Mouse (Mus musculus): Measurements from ENCODE around the gene Poln. TPM values are rescaled to one million over a fixed set of nuclear protein-coding genes. Genes with fewer than 3 reads are reported as not detected.

The Poln gene
- polyA plus RNA-seq, 1 experiment = 6.2 TPM

DNA sequence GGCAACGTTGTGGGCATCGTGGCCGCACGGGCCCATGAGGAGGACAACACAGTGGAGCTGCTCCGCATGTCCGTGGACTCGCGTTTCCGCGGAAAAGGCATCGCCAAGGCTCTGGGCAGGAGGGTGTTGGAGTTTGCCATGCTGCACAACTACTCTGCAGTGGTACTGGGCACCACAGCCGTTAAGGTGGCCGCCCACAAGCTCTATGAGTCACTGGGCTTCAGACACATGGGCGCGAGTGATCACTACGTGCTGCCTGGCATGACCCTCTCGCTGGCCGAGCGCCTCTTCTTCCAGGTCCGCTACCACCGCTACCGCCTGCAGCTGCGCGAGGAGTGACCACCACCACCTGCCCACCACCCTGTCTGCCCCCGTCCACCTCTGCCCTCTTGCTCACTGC, 168.4 kb downstream of the Poln start:
- 88% methylated on average over 25 of the region's 25 CpGs for WGBS

DNA sequence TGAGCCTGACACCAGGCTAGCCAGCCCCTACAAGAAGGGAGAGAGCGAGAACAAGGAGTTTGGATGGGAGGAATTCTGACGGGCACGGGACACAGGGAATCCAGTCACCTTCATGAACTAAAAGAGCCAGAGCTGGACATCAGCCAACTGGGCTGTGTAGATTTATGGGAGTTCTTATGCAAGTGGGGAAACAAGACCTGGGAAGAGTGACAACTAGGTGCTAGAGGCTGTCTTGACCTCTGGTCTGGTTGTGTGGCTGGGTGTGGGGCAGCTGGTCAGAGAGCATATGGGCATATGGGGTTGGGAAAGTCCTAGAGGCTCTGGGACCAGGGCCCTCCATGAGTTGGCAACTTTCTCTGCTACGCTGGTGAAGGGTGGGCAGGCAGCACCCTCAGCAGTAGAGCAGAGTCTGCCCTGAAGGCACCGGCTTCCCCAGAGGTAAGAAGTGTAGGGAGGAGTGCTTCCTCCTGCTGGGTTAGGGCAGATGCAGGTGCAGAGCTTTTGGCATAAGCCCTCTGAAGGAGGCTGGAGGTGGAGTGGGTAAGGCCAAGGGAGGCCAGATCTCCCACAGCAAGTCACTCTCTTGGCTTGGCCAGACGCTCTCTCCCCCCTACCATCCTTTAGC, 169.7 kb downstream of the Poln start:
- Histone ChIP-seq H3K4me3 (replicated peaks; ENCODE audit: control insufficient read depth, low read depth, low read length) (no peak overlapping the region), H3K4me1 (ENCODE audit: control insufficient read depth, insufficient read depth, low read length) (peaks cover 2% of the 10 kb centered on the region), H3K27ac (ENCODE audit: control insufficient read depth, insufficient read depth, low read depth, low read length, poor library complexity) (no peak overlapping the region)
- no peak for TF ChIP-seq CTCF (IDR thresholded peaks at IDR 0.05; ENCODE audit: control insufficient read depth, insufficient read depth, low read length)
- WGBS = 67% methylated on average over 6 of the region's 6 CpGs

More for the DNA sequence above, 168.4 kb downstream of the Poln start:
- TF ChIP-seq CTCF (IDR thresholded peaks at IDR 0.05; ENCODE audit: control insufficient read depth, insufficient read depth, low read length) (no peak), POLR2A (IDR thresholded peaks at IDR 0.05; ENCODE audit: borderline replicate concordance, control insufficient read depth, low read depth, low read length) (no peak)
- peaks cover 2% of the 10 kb centered on the region for H3K4me1 ChIP-seq (ENCODE audit: control insufficient read depth, insufficient read depth, low read length)
- H3K27ac ChIP-seq (ENCODE audit: control insufficient read depth, insufficient read depth, low read depth, low read length, poor library complexity) = no peak overlapping the region
- H3K4me3 ChIP-seq (replicated peaks; ENCODE audit: control insufficient read depth, low read depth, low read length) = no peak overlapping the region

DNA sequence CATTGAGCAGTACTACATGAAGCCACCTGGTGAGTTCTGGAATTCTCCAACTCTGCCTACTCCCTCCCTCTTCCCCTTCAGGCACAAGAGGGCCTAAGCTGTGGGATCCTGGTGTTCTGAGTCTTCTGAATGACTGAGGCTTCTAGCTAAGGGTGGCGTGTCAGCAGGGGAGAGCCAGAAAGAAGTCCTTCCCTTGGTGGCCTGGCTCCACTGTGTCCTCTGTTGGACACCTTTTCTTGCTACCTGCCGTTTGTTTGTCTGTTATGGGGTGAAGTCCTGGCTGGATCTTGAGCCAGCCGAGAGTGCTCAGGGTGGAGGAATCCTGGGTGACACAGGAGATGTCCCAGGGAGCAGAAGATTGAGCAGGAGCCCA, 170.8 kb downstream of the Poln start:
- 81% methylated on average over 3 of the region's 3 CpGs for WGBS
- Histone ChIP-seq H3K4me3 (replicated peaks; ENCODE audit: control insufficient read depth, low read depth, low read length) (no peak overlapping the region), H3K27ac (ENCODE audit: control insufficient read depth, insufficient read depth, low read depth, low read length, poor library complexity) (no peak overlapping the region), H3K4me1 (ENCODE audit: control insufficient read depth, insufficient read depth, low read length) (peaks cover 2% of the 10 kb centered on the region)
- TF ChIP-seq POLR2A (IDR thresholded peaks at IDR 0.05; ENCODE audit: borderline replicate concordance, control insufficient read depth, low read depth, low read length) = no peak
- TF ChIP-seq CTCF (IDR thresholded peaks at IDR 0.05; ENCODE audit: control insufficient read depth, insufficient read depth, low read length) = no peak

DNA sequence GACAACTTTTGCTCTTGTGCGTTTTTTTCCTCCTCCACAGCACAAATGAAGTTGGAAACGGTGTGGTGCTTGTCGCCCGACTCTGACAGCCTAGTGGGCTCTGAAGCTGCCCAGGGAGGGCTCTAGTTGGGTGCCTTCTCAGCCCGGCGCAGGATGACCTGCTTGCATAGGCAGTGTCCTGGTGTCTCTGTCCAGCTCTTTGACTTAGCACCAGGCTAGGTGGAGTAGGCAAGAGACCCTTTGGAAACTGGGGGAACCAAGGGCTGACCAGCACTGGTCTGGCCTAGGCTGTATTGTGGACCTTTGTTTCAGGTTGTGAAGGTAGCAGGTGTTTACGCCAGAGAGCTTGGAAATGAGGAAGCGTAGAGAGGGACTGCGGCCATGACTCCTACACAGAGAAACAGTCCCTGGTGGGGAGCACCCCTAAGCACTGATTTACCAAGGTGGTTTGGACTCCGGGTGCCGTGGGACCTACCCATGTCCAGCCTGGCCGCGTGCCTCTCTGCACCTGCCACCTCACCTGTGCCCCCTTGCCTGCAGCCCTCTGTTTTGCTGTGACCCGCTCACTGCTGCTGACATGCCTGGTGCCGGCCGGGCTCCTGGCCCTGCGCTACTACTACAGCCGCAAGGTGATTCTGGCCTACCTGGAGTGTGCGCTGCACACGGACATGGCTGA, 171.3 kb downstream of the Poln start:
- peaks cover 2% of the 10 kb centered on the region for H3K4me1 ChIP-seq (ENCODE audit: control insufficient read depth, insufficient read depth, low read length)
- 73% methylated on average over 20 of the region's 20 CpGs for WGBS
- TF ChIP-seq POLR2A (IDR thresholded peaks at IDR 0.05; ENCODE audit: borderline replicate concordance, control insufficient read depth, low read depth, low read length) = peak; percentile 19; the same call in 1 of the 2 replicates
- TF ChIP-seq CTCF (IDR thresholded peaks at IDR 0.05; ENCODE audit: control insufficient read depth, insufficient read depth, low read length) = no peak
- H3K4me3 ChIP-seq (replicated peaks; ENCODE audit: control insufficient read depth, low read depth, low read length) = peak overlapping the region; percentile 75
- H3K27ac ChIP-seq (ENCODE audit: control insufficient read depth, insufficient read depth, low read depth, low read length, poor library complexity) = no peak overlapping the region

DNA sequence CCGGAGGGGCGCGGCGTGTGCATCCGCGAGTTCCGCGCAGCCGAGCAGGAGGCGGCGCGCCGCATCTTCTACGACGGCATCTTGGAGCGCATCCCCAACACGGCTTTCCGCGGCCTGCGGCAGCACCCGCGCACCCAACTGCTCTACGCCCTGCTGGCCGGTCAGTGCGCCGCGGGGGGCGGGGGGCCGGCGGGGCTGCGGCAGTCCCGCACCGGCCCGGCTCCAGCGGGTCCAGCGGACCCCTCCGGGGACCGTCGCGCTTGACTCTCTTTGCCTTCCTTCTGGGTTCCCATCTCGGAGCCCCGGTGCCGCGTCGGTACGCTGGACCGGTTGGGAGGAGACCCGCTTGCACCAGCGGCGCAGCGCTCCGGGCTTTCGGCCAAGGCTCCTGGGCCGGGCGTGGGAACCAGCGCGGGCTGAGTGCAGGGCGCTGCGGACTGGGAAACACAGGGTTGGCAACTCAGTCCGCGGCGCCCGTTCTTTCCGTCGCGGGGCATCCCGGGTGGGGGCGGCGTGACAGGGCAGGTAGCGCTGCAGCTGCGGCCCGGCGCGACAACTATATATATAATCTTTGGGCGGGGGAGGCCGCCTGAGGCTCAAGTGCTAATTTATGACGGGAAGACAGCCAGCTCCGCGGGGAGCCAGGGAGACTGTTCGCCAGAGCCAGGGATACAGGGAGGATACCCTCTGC, 172.1 kb downstream of the Poln start:
- 1% methylated on average over 79 of the region's 80 CpGs for WGBS

DNA sequence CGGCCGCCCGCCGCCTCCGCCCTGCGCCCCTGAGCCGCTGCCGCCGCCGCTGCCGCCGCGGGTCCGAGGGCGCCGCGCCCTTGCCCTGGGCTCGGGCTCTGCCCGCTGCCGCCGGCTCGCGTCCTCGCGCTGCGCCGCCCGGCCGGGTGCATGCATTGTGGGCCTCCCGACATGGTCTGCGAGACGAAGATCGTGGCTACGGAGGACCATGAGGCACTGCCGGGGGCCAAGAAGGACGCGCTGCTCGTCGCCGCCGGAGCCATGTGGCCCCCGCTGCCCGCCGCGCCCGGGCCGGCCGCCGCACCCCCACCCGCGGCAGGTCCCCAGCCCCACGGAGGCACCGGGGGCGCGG, 172.6 kb downstream of the Poln start:
- H3K27ac ChIP-seq (ENCODE audit: control insufficient read depth, insufficient read depth, low read depth, low read length, poor library complexity) = peak overlapping the region; percentile 77
- WGBS = 8% methylated on average over 55 of the region's 55 CpGs
- peaks cover 2% of the 10 kb centered on the region for H3K4me1 ChIP-seq (ENCODE audit: control insufficient read depth, insufficient read depth, low read length)
- H3K4me3 ChIP-seq (replicated peaks; ENCODE audit: control insufficient read depth, low read depth, low read length) = peak overlapping the region; percentile 75
- no peak for TF ChIP-seq POLR2A (IDR thresholded peaks at IDR 0.05; ENCODE audit: borderline replicate concordance, control insufficient read depth, low read depth, low read length)
- TF ChIP-seq CTCF (IDR thresholded peaks at IDR 0.05; ENCODE audit: control insufficient read depth, insufficient read depth, low read length) = no peak

More for the DNA sequence above, 172.1 kb downstream of the Poln start:
- peak overlapping the region; percentile 75 for H3K4me3 ChIP-seq (replicated peaks; ENCODE audit: control insufficient read depth, low read depth, low read length)
- TF ChIP-seq POLR2A (IDR thresholded peaks at IDR 0.05; ENCODE audit: borderline replicate concordance, control insufficient read depth, low read depth, low read length) (no peak), CTCF (IDR thresholded peaks at IDR 0.05; ENCODE audit: control insufficient read depth, insufficient read depth, low read length) (no peak)
- peak overlapping the region; percentile 77 for H3K27ac ChIP-seq (ENCODE audit: control insufficient read depth, insufficient read depth, low read depth, low read length, poor library complexity)
- H3K4me1 ChIP-seq (ENCODE audit: control insufficient read depth, insufficient read depth, low read length) = peaks cover 2% of the 10 kb centered on the region

DNA sequence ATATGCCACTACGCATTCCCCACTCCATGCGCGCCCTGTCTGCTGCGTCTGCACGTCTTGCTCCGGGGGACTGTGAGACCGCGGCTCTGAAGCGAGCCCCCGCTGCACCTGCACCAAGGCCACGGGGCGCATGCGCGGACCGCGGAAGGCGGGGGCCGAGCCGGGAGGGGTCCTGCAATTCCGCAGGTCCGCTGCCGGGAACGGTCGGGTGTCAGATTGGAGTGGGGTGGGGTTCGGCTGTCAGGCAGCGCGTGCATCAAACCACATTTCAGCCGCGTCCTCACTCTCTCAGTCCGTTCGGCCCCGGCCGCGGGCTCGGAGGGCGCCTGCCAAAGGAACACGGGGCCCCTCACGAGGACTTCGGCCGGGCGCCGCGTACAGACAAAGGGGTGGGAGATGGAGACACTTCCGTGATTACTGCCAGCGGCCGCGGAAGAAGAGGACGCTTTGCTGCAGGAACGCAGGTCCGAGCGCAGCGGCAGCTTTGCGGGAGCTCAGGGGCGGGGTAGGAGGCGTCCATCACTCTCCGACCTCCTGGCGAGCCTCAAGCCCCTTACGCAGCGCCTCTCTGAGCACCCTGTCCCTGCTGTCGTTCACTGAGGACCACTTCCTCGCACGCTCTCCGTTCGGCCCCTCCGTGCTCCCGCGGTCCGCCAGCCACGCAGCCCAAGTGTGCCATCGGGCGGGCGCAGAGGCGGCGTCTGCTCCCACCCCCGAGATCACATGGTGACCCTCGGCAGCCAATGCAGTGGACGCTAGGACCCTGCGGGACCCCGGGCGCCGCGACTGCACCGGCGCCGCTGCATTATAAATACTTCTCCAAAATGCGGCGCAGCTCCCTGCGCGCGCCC, 173.2 kb downstream of the Poln start, which contains the start of gene Nat8l:
Gene Nat8l, plus strand, starts transcription at position 142 of the 851 bp plus-strand sequence.
- Histone ChIP-seq H3K4me1 (ENCODE audit: control insufficient read depth, insufficient read depth, low read length) (peaks cover 2% of the 10 kb centered on the region), H3K27ac (ENCODE audit: control insufficient read depth, insufficient read depth, low read depth, low read length, poor library complexity) (peak within 1 kb of the TSS; percentile 77), H3K4me3 (replicated peaks; ENCODE audit: control insufficient read depth, low read depth, low read length) (peak within 1 kb of the TSS; percentile 90)
- under 1% methylated on average over 90 of the region's 90 CpGs for WGBS
- no peak for TF ChIP-seq CTCF (IDR thresholded peaks at IDR 0.05; ENCODE audit: control insufficient read depth, insufficient read depth, low read length)
- no peak; the same call in 1 of the 2 replicates for TF ChIP-seq POLR2A (IDR thresholded peaks at IDR 0.05; ENCODE audit: borderline replicate concordance, control insufficient read depth, low read depth, low read length)
